Mouse (Mus musculus) kidney, adult 2 months (tissue): ENCODE measurements at regions not wholly inside any gene's neighbourhood (a gene's known extent, or its start where the extent isn't known, plus 50 kb on each side); places are given as distances from the start of the nearest gene placed in this dataset.

Experiments
- CTCF ChIP-seq: fragments of 200-500 bp; conservative IDR thresholded peaks from 2 replicates; pipeline ENCODE4 v1.5.1; 2011; ENCODE audit warnings: low read depth, mild to moderate bottlenecking, control low read depth, low read length, moderate library complexity, mixed read lengths; ENCODE audit not compliant: insufficient read depth, insufficient read length
- POLR2A ChIP-seq: fragments of 200-500 bp; IDR thresholded peaks from one replicate; pipeline ENCODE4 v1.6.1; 2011; ENCODE audit warnings: low read depth, low read length, control low read depth

- TF ChIP-seq CTCF (no peak), POLR2A (no peak)
Observed at GRCm38 (mm10) chr5:97565486-97565885, 108.7 kb upstream of the Gk2 start.
